Mouse (Mus musculus): ENCODE measurements around the gene Cbx5.

GRCm38 (mm10) chr15:103152371-103152770 lies 87.2 kb downstream of the Cbx5 start:
- TF ChIP-seq POLR2A (IDR thresholded peaks at IDR 0.05; ENCODE audit: control insufficient read depth, low read depth, low read length): no peak
- no peak for TF ChIP-seq CTCF (IDR thresholded peaks at IDR 0.05; ENCODE audit: control insufficient read depth, insufficient read depth, insufficient replicate concordance, low read depth, low read length)

Data from testis, adult 2 months (tissue).